Mouse (Mus musculus) MEL (cell line): Measurements from ENCODE around the gene Manba.
A peak's percentile ranks its signal among the peaks of the same experiment; 100 is the strongest.

ENCODE experiments used
- CHD1 ChIP-seq: IDR thresholded peaks from 2 replicates; pipeline ENCODE4 v1.6.1; 2012; ENCODE audit warnings: low read depth, mild to moderate bottlenecking, inconsistent platforms, low read length, improper control_type of control experiment
- CTCF ChIP-seq, 3 experiments: IDR thresholded peaks in 2 of 3; conservative IDR thresholded peaks in 1 of 3; 2 replicates each; pipeline ENCODE4 v1.5.1; 2011 to 2012; ENCODE audit warnings: low read length in 3 of 3, low read depth in 2 of 3, mild to moderate bottlenecking in 2 of 3, improper control_type of control experiment in 1 of 3, inconsistent platforms in 1 of 3, mixed read lengths in 1 of 3, moderate library complexity in 1 of 3; ENCODE audit not compliant: control insufficient read depth in 1 of 3, insufficient read depth in 1 of 3, poor library complexity in 1 of 3, severe bottlenecking in 1 of 3
- EP300 ChIP-seq, 2 experiments: IDR thresholded peaks; 2 replicates each; pipeline ENCODE4 v1.6.1; 2011; ENCODE audit warnings: improper control_type of control experiment in 2 of 2, low read length in 2 of 2, low read depth in 1 of 2, mild to moderate bottlenecking in 1 of 2
- GABPA ChIP-seq: IDR thresholded peaks from 2 replicates; pipeline ENCODE4 v1.6.1; 2012; ENCODE audit warnings: low read depth, mild to moderate bottlenecking, inconsistent platforms, low read length, improper control_type of control experiment, moderate library complexity
- GATA1 ChIP-seq: IDR thresholded peaks from 2 replicates; pipeline ENCODE4 v1.6.1; 2011; ENCODE audit warnings: low read depth, low read length, improper control_type of control experiment
- HCFC1 ChIP-seq: IDR thresholded peaks from 2 replicates; pipeline ENCODE4 v1.6.1; 2012; ENCODE audit warnings: low read depth, mild to moderate bottlenecking, inconsistent platforms, low read length, improper control_type of control experiment, moderate library complexity
- JUND ChIP-seq: IDR thresholded peaks from 2 replicates; pipeline ENCODE4 v1.6.1; 2011; ENCODE audit warnings: low read depth, mild to moderate bottlenecking, improper control_type of control experiment, low read length
- MYB ChIP-seq: IDR thresholded peaks from 2 replicates; pipeline ENCODE4 v1.6.1; 2011; ENCODE audit warnings: mild to moderate bottlenecking, low read depth, low read length, improper control_type of control experiment
- NELFE ChIP-seq: IDR thresholded peaks from 2 replicates; pipeline ENCODE4 v1.6.1; 2011; ENCODE audit warnings: low read depth, low read length, improper control_type of control experiment
- POLR2A ChIP-seq, 2 experiments: IDR thresholded peaks; 2 replicates each; pipeline ENCODE4 v1.6.1; 2011 to 2012; ENCODE audit warnings: low read length in 2 of 2, mild to moderate bottlenecking in 2 of 2, control low read depth in 1 of 2, improper control_type of control experiment in 1 of 2, low read depth in 1 of 2, moderate library complexity in 1 of 2; ENCODE audit not compliant: control insufficient read depth in 1 of 2, insufficient read depth in 1 of 2, poor library complexity in 1 of 2
- POLR2AphosphoS2 ChIP-seq: IDR thresholded peaks from 2 replicates; pipeline ENCODE4 v1.6.1; 2011; ENCODE audit warnings: low read length, improper control_type of control experiment
- TCF12 ChIP-seq: IDR thresholded peaks from 2 replicates; pipeline ENCODE4 v1.6.1; 2014; ENCODE audit warnings: low read depth, mild to moderate bottlenecking, inconsistent platforms, low read length, improper control_type of control experiment, moderate library complexity
- ZC3H11A ChIP-seq: IDR thresholded peaks from 2 replicates; pipeline ENCODE4 v1.6.1; 2012; ENCODE audit warnings: low read depth, mild to moderate bottlenecking, inconsistent platforms, low read length, improper control_type of control experiment
- ZNF384 ChIP-seq: IDR thresholded peaks from 2 replicates; pipeline ENCODE4 v1.6.1; 2012; ENCODE audit warnings: low read depth, mild to moderate bottlenecking, inconsistent platforms, low read length, improper control_type of control experiment

DNA sequence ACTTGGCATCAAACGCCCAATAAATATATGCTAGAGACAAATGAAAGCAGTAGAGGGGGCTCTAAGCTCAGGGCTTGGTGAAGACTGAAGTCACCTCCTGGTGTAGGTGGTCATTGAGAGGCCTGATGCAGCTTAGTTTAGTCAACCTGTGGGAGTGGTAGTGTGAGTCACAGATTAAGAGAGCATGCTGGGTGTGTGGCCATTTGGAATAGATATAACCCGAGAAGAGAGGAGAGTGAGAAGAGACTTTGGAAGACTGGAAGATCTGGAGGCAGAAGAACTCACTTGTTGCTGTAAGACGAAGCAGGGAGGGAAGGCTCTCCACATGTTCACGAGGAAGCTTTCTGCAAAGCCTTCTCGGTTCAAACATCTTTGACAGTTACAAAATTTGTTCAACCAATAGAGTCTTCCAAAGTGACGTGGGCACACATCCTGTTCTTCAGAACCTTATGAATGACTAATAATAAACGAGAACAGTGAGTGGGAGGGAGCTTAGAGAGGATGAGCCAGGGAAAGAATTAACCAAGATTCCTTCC, 70.7 kb downstream of the Manba start:
- peak in 1 of 3 experiments; percentile 15; a peak in 1 of 6 replicates for TF ChIP-seq CTCF (IDR thresholded peaks at IDR 0.05 in 2 of 3, conservative IDR thresholded peaks at IDR 0.05 in 1 of 3; ENCODE audit: control insufficient read depth in 1 of 3, insufficient read depth in 1 of 3, low read depth in 2 of 3, low read length in 3 of 3, poor library complexity in 1 of 3, severe bottlenecking in 1 of 3)
- TF ChIP-seq POLR2AphosphoS2: no peak
- no peak for TF ChIP-seq MYB
- no peak for TF ChIP-seq ZNF384
- no peak for TF ChIP-seq NELFE
- TF ChIP-seq GABPA: no peak
- TF ChIP-seq CHD1: no peak
- TF ChIP-seq GATA1: no peak
- TF ChIP-seq EP300 (IDR thresholded peaks at IDR 0.05; ENCODE audit: low read depth in 1 of 2, low read length in 2 of 2): no peak
- TF ChIP-seq JUND: no peak
- no peak for TF ChIP-seq POLR2A (IDR thresholded peaks at IDR 0.05; ENCODE audit: control insufficient read depth in 1 of 2, insufficient read depth in 1 of 2, low read depth in 1 of 2, low read length in 2 of 2, poor library complexity in 1 of 2)
- no peak for TF ChIP-seq HCFC1
- TF ChIP-seq ZC3H11A: no peak
- no peak for TF ChIP-seq TCF12
